Mouse (Mus musculus): ENCODE results near the gene Kcnd3. TPM values are rescaled to one million over a fixed set of nuclear protein-coding genes. Genes with fewer than 3 reads are reported as not detected.

Kcnd3 gene
- polyA plus RNA-seq, 1 experiment from 2014 or later, result 0.99 TPM

DNA sequence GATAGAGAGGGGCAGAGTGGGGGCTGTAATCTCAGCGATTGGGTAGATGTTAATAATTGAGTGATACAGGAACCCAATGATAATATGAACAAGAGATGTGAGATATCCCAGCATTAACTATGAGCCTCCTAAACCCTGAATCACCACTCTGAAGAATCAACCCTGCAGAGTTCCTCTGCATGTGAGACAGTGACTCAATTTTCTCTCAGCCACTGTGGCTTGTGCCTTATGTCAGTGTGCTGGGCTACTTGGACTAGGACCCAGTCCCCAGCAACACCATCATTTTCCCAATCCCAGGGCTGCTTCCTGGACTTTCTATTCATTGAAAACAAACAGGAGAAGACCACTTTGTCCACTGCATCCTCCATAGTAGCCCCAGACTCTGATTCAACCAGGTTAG is 139.6 kb downstream of the Kcnd3 start:
- no peak for ATAC-seq (ENCODE audit: insufficient read depth, low FRiP score, low TSS enrichment)
- Histone ChIP-seq H3K4me3 (ENCODE audit: low read depth, low read length) (no peak overlapping the region), H3K27me3 (ENCODE audit: control insufficient read depth, insufficient read depth, low read length) (no peaks in the 10 kb centered on the region), H3K27ac (ENCODE audit: low read depth, low read length) (no peak overlapping the region), H3K9ac (ENCODE audit: low read length) (no peak overlapping the region), H3K4me1 (ENCODE audit: control insufficient read depth, insufficient read depth, low read length) (peaks cover 5% of the 10 kb centered on the region; the same call in 1 of the 2 replicates), H3K9me3 (ENCODE audit: control insufficient read depth, low read length) (no peaks in the 10 kb centered on the region), H3K36me3 (ENCODE audit: control insufficient read depth, insufficient read depth, low read length) (no peaks in the 10 kb centered on the region), H3K4me2 (ENCODE audit: low read depth) (no peak overlapping the region)
- WGBS, result 95% methylated on average over 1 of the region's 1 CpGs
- no peak for DNase-seq (ENCODE audit: low spot score)

DNA sequence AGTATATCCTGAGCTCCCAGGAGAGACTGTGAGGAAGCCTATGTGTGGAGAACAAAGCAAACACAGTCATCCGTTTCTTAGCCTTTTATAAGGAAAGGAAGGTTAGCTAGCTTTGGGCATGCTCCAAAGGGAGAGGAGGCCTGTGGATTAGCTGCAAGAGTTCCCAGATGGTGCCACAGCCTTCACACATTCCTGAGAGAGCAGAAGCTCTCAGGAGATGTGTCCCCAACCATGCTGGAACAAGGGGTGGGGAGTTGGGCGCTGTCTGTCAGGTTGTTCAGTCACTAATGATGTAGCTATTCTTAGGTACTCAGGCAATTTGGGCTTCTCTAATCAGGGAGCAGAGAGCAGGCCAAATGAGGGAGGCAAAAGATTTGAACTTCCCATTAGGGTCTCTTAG is 140.1 kb downstream of the Kcnd3 start:
- Histone ChIP-seq H3K9me3 (ENCODE audit: control insufficient read depth, low read length) (no peaks in the 10 kb centered on the region), H3K4me3 (ENCODE audit: low read depth, low read length) (no peak overlapping the region), H3K27me3 (ENCODE audit: control insufficient read depth, insufficient read depth, low read length) (no peaks in the 10 kb centered on the region), H3K36me3 (ENCODE audit: control insufficient read depth, insufficient read depth, low read length) (no peaks in the 10 kb centered on the region), H3K27ac (ENCODE audit: low read depth, low read length) (no peak overlapping the region), H3K4me1 (ENCODE audit: control insufficient read depth, insufficient read depth, low read length) (peaks cover 5% of the 10 kb centered on the region; the same call in 1 of the 2 replicates), H3K4me2 (ENCODE audit: low read depth) (no peak overlapping the region), H3K9ac (ENCODE audit: low read length) (no peak overlapping the region)
- WGBS, result 80% methylated on average over 2 of the region's 2 CpGs
- DNase-seq (ENCODE audit: low spot score), result no peak
- ATAC-seq (ENCODE audit: insufficient read depth, low FRiP score, low TSS enrichment), result no peak

DNA sequence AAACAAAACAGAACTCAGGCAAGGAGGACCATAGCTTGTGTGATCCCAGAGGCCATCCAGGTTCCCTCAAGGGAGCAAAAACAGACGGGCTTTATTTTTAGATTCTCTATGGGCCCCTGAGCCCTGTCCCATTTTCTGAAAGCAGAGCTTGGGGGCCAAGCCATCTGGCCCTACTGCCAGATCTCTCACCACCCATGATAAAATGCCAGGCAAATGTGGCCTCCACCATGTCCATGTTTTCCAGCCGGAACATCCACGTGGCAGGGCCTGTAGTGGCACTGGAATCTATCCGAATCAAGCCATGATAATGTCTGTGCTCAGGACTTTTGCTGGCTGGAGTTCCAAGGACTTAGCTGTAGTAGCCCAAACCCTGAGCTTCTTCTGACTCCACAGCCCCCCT is 148.4 kb downstream of the Kcnd3 start:
- no peaks in the 10 kb centered on the region for H3K4me1 ChIP-seq (ENCODE audit: control insufficient read depth, insufficient read depth, low read length)
- WGBS, result 89% methylated on average over 4 of the region's 4 CpGs
- H3K9ac ChIP-seq (ENCODE audit: low read length), result no peak overlapping the region
- DNase-seq (ENCODE audit: low spot score) (no peak), ATAC-seq (ENCODE audit: insufficient read depth, low FRiP score, low TSS enrichment) (no peak)
- no peaks in the 10 kb centered on the region for H3K9me3 ChIP-seq (ENCODE audit: control insufficient read depth, low read length)
- no peaks in the 10 kb centered on the region for H3K27me3 ChIP-seq (ENCODE audit: control insufficient read depth, insufficient read depth, low read length)
- no peak overlapping the region for H3K4me2 ChIP-seq (ENCODE audit: low read depth)
- no peak overlapping the region for H3K4me3 ChIP-seq (ENCODE audit: low read depth, low read length)
- H3K27ac ChIP-seq (ENCODE audit: low read depth, low read length), result no peak overlapping the region
- H3K36me3 ChIP-seq (ENCODE audit: control insufficient read depth, insufficient read depth, low read length), result no peaks in the 10 kb centered on the region

DNA sequence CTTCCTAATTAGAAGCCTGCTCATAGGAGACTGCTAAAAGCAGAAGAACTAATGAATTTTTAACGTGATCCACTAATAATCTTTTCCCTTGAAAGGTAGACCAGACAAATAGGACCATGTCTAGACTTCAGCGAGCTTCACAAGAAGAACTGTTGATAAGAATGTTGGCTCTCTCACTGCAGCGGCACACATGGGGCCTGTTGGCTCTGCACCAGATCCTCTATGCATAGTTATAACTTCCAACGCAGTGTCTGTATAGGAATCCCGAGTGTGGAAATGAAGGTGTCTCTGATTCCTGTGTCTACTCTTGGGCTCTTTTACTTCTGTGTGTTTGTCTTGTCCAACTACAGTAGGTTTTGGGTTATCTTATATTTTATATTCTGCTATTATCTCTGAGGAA is 150.8 kb downstream of the Kcnd3 start:
- 90% methylated on average over 5 of the region's 5 CpGs for WGBS
- ATAC-seq (ENCODE audit: insufficient read depth, low FRiP score, low TSS enrichment), result no peak
- H3K4me1 ChIP-seq (ENCODE audit: control insufficient read depth, insufficient read depth, low read length), result no peaks in the 10 kb centered on the region
- no peak overlapping the region for H3K27ac ChIP-seq (ENCODE audit: low read depth, low read length)
- H3K9me3 ChIP-seq (ENCODE audit: control insufficient read depth, low read length), result no peaks in the 10 kb centered on the region
- no peak overlapping the region for H3K4me3 ChIP-seq (ENCODE audit: low read depth, low read length)
- no peak overlapping the region for H3K9ac ChIP-seq (ENCODE audit: low read length)
- no peaks in the 10 kb centered on the region for H3K27me3 ChIP-seq (ENCODE audit: control insufficient read depth, insufficient read depth, low read length)
- no peak overlapping the region for H3K4me2 ChIP-seq (ENCODE audit: low read depth)
- no peaks in the 10 kb centered on the region for H3K36me3 ChIP-seq (ENCODE audit: control insufficient read depth, insufficient read depth, low read length)
- DNase-seq (ENCODE audit: low spot score), result no peak

GRCm38 (mm10) chr3:105605726-105606125 is 153.6 kb downstream of the Kcnd3 start:
- WGBS, result 85% methylated on average over 5 of the region's 5 CpGs

DNA sequence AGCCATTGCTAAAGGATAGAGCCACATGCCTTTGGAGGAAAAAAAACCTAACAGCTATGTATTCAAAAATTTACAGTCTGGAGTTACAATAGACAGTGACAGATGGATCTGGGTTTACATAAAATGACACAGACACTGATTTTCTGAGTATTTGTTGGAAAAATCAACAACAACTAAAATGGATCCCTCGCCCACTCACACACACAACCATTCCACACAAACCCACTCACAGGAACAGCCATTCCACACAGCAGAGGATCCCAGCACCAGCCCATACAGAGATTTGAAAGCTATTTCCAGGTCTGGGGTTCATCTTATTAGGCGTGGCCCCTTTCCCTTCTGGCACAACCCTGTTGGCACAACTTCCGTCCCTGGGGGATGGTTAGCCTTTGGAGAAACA is 156.7 kb downstream of the Kcnd3 start:
- H3K9me3 ChIP-seq (ENCODE audit: control insufficient read depth, low read length), result no peaks in the 10 kb centered on the region
- no peak overlapping the region for H3K4me3 ChIP-seq (ENCODE audit: low read depth, low read length)
- no peaks in the 10 kb centered on the region for H3K4me1 ChIP-seq (ENCODE audit: control insufficient read depth, insufficient read depth, low read length)
- no peaks in the 10 kb centered on the region for H3K36me3 ChIP-seq (ENCODE audit: control insufficient read depth, insufficient read depth, low read length)
- H3K9ac ChIP-seq (ENCODE audit: low read length), result no peak overlapping the region
- WGBS, result 84% methylated on average over 3 of the region's 3 CpGs
- no peak for DNase-seq (ENCODE audit: low spot score)
- ATAC-seq (ENCODE audit: insufficient read depth, low FRiP score, low TSS enrichment), result no peak
- no peak overlapping the region for H3K4me2 ChIP-seq (ENCODE audit: low read depth)
- no peaks in the 10 kb centered on the region for H3K27me3 ChIP-seq (ENCODE audit: control insufficient read depth, insufficient read depth, low read length)
- no peak overlapping the region for H3K27ac ChIP-seq (ENCODE audit: low read depth, low read length)

More at GRCm38 (mm10) chr3:105605726-105606125, 153.6 kb downstream of the Kcnd3 start:
- Histone ChIP-seq H3K9ac (ENCODE audit: low read length) (no peak overlapping the region), H3K4me2 (ENCODE audit: low read depth) (no peak overlapping the region), H3K27me3 (ENCODE audit: control insufficient read depth, insufficient read depth, low read length) (no peaks in the 10 kb centered on the region), H3K4me3 (ENCODE audit: low read depth, low read length) (no peak overlapping the region), H3K27ac (ENCODE audit: low read depth, low read length) (no peak overlapping the region), H3K36me3 (ENCODE audit: control insufficient read depth, insufficient read depth, low read length) (no peaks in the 10 kb centered on the region), H3K4me1 (ENCODE audit: control insufficient read depth, insufficient read depth, low read length) (no peaks in the 10 kb centered on the region), H3K9me3 (ENCODE audit: control insufficient read depth, low read length) (no peaks in the 10 kb centered on the region)
- ATAC-seq (ENCODE audit: insufficient read depth, low FRiP score, low TSS enrichment), result no peak
- DNase-seq (ENCODE audit: low spot score), result no peak

DNA sequence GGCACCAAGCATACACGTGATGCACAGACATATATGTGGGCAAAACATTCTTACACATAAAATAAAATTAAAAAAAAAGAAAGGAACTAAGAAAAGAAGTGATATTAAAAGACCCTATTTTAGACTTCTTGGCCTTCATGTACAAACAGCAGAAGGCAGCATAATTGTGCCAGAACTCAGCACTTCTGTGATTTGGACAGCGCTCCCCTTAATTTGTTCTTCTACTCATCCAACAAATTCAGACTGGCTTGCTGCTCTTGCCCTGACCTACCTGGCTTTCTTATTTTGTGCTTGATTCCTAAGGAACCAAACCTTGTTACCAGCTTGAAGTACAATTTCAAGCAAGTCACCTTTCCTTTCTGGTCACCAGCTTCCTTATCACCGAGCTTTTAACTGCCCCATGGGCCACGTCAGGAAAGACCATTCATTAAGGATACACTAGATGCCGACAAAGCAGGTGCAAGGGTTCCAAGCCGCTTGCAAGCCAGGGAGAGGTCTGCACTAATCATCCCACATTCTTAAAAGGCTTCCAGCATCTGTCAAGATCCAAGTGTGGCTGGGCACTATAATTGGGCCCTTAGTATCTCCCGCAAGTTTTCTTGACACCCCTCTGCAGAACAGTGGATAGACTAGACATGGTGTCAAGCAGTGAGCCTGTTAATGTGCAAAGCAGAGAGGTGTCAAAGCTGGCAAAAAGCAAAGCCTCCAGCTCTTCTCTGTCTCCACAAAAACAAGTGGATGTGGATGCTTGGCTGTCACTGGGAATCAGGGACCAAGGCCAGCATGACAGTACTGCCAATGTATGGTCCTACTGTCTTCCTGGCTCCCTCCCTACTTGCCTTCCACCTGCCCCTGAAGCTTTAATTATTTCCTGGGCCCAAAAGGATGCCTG is 159.6 kb downstream of the Kcnd3 start:
- no peaks in the 10 kb centered on the region for H3K9me3 ChIP-seq (ENCODE audit: control insufficient read depth, low read length)
- H3K4me2 ChIP-seq (ENCODE audit: low read depth), result no peak overlapping the region
- no peak for ATAC-seq (ENCODE audit: insufficient read depth, low FRiP score, low TSS enrichment)
- no peaks in the 10 kb centered on the region for H3K36me3 ChIP-seq (ENCODE audit: control insufficient read depth, insufficient read depth, low read length)
- DNase-seq (ENCODE audit: low spot score), result no peak
- no peak overlapping the region for H3K4me3 ChIP-seq (ENCODE audit: low read depth, low read length)
- no peaks in the 10 kb centered on the region for H3K4me1 ChIP-seq (ENCODE audit: control insufficient read depth, insufficient read depth, low read length)
- H3K27ac ChIP-seq (ENCODE audit: low read depth, low read length), result no peak overlapping the region
- WGBS, result 88% methylated on average over 7 of the region's 7 CpGs
- no peak overlapping the region for H3K9ac ChIP-seq (ENCODE audit: low read length)
- no peaks in the 10 kb centered on the region for H3K27me3 ChIP-seq (ENCODE audit: control insufficient read depth, insufficient read depth, low read length)

- no peak for DNase-seq (ENCODE audit: low spot score)
- H3K4me2 ChIP-seq (ENCODE audit: low read depth), result no peak overlapping the region
These were observed 160.3 kb downstream of the Kcnd3 start for GRCm38 (mm10) chr3:105612423-105612814.

More at GRCm38 (mm10) chr3:105612423-105612814, 160.3 kb downstream of the Kcnd3 start:
- H3K27ac ChIP-seq (ENCODE audit: low read depth, low read length), result no peak overlapping the region
- no peaks in the 10 kb centered on the region for H3K36me3 ChIP-seq (ENCODE audit: control insufficient read depth, insufficient read depth, low read length)
- 68% methylated on average over 4 of the region's 4 CpGs for WGBS
- ATAC-seq (ENCODE audit: insufficient read depth, low FRiP score, low TSS enrichment), result no peak
- H3K9ac ChIP-seq (ENCODE audit: low read length), result no peak overlapping the region
- no peaks in the 10 kb centered on the region for H3K27me3 ChIP-seq (ENCODE audit: control insufficient read depth, insufficient read depth, low read length)
- no peaks in the 10 kb centered on the region for H3K9me3 ChIP-seq (ENCODE audit: control insufficient read depth, low read length)
- H3K4me1 ChIP-seq (ENCODE audit: control insufficient read depth, insufficient read depth, low read length), result no peaks in the 10 kb centered on the region
- H3K4me3 ChIP-seq (ENCODE audit: low read depth, low read length), result no peak overlapping the region
